Mouse (Mus musculus): ENCODE measurements at regions not wholly inside any gene's neighbourhood (a gene's known extent, or its start where the extent isn't known, plus 50 kb on each side); places are given as distances from the start of the nearest gene placed in this dataset.

DNA sequence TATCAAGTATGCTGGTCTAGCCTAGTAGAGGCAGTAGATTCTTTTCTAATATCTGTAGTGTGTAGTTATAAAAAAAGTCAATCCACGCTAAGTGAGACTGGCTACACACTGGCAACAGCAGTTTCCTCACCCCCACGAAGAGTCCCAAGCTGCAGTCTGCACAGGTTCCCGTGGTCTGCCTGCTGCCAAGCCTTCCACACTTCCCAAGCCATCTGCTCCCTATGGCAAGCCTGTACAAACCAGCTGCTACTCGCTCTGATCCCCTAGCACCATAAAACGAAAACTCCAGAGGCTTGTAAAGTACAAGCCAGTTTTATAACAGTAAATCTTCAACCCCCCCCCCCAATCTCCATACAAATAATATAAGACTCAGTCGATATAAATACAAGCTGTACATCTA is 786.0 kb upstream of the Tyrp1 start:
- Histone ChIP-seq H3K27ac (ENCODE audit: low read depth) (no peak overlapping the region), H3K9ac (replicated peaks; ENCODE audit: low read depth, low read length) (no peak overlapping the region), H3K36me3 (replicated peaks; ENCODE audit: control insufficient read depth, insufficient read depth, low read length) (no peaks in the 10 kb centered on the region), H3K4me1 (ENCODE audit: control insufficient read depth, insufficient read depth) (no peaks in the 10 kb centered on the region), H3K4me3 (ENCODE audit: low read depth, low read length) (no peak overlapping the region), H3K4me2 (ENCODE audit: low read depth, low read length) (no peak overlapping the region), H3K9me3 (replicated peaks; ENCODE audit: control insufficient read depth, low read length) (no peaks in the 10 kb centered on the region), H3K27me3 (ENCODE audit: control insufficient read depth, insufficient read depth, low read length) (no peaks in the 10 kb centered on the region)
- DNase-seq (ENCODE audit: low spot score) (no peak), ATAC-seq (ENCODE audit: insufficient read depth, low read depth) (no peak)
- WGBS, result 67% methylated on average over 6 of the region's 6 CpGs
- TF ChIP-seq EP300 (IDR thresholded peaks at IDR 0.05; ENCODE audit: low read depth) (no peak), CTCF (IDR thresholded peaks at IDR 0.05; ENCODE audit: low read depth) (no peak)

Measured in heart, postnatal 0 days (tissue).